Mouse (Mus musculus): ENCODE measurements around the gene Tmem183a. TPM values are rescaled to one million over a fixed set of nuclear protein-coding genes. Genes with fewer than 3 reads are reported as not detected.
A peak's percentile ranks its signal among the peaks of the same experiment; 100 is the strongest.

Tmem183a gene
- polyA plus RNA-seq, 1 experiment from 2014 or later = 78.0 TPM

DNA sequence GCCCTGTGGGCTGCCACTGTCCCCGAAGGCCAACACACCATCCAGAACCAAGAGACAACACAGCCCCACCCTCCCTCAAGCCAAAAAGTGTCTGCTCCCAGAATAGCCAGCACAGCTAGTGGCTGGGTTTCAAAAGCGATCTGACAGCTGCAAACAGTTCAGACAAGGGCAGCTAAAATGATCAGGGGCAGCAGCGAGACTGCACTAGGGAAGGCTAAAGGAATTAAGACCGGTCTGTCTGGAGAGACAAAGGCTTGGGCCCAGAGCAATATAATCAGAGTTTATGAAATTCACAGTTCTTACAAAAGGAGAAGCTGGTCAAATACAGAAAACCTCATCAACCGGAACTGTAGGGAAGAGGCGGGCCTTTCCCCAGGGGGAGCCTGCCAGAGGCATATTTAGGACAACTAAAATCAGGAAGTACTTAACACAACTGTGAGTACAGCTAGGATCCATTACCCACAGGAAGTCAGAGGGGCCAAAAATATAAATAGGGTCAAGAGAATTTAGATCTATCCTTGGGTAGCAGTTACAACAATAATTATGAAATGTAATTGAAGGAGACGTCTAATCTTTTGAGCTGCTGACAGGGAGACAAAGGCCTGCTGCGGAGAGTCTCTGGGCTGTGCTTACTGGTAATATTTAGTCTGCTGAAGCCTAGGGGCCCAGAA, 59.1 kb downstream of the Tmem183a start:
- peak; percentile 58 for ATAC-seq (ENCODE audit: low read depth)

DNA sequence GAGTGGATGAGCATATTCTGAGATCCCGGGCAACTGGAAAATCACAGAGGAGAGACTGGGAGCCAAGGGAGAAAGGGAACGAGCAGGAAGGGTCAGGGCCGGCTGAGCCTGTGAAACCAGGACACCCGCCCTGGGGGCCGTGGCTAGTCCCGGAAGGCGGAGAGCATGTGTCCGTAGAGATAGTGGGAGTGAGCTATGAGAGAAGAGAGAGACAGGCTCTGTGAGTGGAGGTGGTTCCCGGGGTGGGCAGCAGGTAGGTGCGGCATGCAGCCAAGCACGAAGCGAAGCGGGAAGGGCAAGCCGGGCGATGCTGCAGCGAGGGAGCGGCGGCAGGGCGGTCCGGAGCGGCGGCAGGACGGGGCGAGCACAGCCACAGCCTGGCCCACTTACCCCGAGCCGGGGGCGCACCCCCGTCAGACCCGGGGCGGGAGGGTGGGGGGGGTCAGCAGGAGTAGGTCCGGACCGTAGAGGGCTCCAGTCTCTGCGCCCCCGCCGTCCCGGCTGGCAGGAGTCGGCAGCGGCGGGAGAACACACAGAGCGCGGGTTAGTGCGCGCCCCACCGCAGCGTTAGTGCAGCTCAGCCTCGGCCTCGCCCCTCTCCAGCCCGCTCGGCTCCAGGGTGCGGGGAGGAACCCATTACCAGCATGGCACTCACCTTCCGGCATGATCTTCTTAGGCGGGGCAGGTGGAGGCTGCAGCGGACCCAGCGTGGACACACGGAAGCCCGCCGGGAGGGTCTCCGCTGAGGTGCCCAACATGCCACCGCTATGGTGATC, 63.0 kb downstream of the Tmem183a start:
- H3K9me3 ChIP-seq (ENCODE audit: control insufficient read depth, low read length) = 0 out of 2 replicates have a peak, but pooled peaks cover 6% of the 10 kb centered on the region
- no peaks in the 10 kb centered on the region for H3K36me3 ChIP-seq (ENCODE audit: control insufficient read depth, insufficient read depth, low read length)
- H3K9ac ChIP-seq (ENCODE audit: low read depth, low read length) = peak overlapping the region; percentile 68
- peaks cover 20% of the 10 kb centered on the region for H3K4me1 ChIP-seq (ENCODE audit: control insufficient read depth, insufficient read depth, low read length)
- peak overlapping the region; percentile 93 for H3K4me2 ChIP-seq (ENCODE audit: low read depth, low read length)
- no peak overlapping the region for H3K27ac ChIP-seq (replicated peaks; ENCODE audit: low read depth, low read length)
- DNase-seq (ENCODE audit: low spot score) (no peak), ATAC-seq (ENCODE audit: low read depth) (peak; percentile 47; the same call in 1 of the 2 replicates)
- WGBS = 4% methylated on average over 27 of the region's 59 CpGs
- H3K4me3 ChIP-seq (ENCODE audit: low read depth, low read length) = peak overlapping the region; percentile 51
- H3K27me3 ChIP-seq (replicated peaks; ENCODE audit: control insufficient read depth, insufficient read depth, low read length) = peaks cover 36% of the 10 kb centered on the region

More for the DNA sequence above, 59.1 kb downstream of the Tmem183a start:
- H3K4me1 ChIP-seq (ENCODE audit: control insufficient read depth, insufficient read depth, low read length) = peaks cover 20% of the 10 kb centered on the region
- peak overlapping the region; percentile 80 for H3K27ac ChIP-seq (replicated peaks; ENCODE audit: low read depth, low read length)
- no peak overlapping the region for H3K9ac ChIP-seq (ENCODE audit: low read depth, low read length)
- peaks cover 31% of the 10 kb centered on the region for H3K27me3 ChIP-seq (replicated peaks; ENCODE audit: control insufficient read depth, insufficient read depth, low read length)
- no peak overlapping the region for H3K4me2 ChIP-seq (ENCODE audit: low read depth, low read length)
- WGBS = 11% methylated on average over 8 of the region's 8 CpGs
- H3K9me3 ChIP-seq (ENCODE audit: control insufficient read depth, low read length) = 0 out of 2 replicates have a peak, but pooled peaks cover 5% of the 10 kb centered on the region
- peaks cover 4% of the 10 kb centered on the region; the same call in 1 of the 2 replicates for H3K36me3 ChIP-seq (ENCODE audit: control insufficient read depth, insufficient read depth, low read length)
- no peak overlapping the region for H3K4me3 ChIP-seq (ENCODE audit: low read depth, low read length)
- DNase-seq (ENCODE audit: low spot score) = peak; percentile 78

DNA sequence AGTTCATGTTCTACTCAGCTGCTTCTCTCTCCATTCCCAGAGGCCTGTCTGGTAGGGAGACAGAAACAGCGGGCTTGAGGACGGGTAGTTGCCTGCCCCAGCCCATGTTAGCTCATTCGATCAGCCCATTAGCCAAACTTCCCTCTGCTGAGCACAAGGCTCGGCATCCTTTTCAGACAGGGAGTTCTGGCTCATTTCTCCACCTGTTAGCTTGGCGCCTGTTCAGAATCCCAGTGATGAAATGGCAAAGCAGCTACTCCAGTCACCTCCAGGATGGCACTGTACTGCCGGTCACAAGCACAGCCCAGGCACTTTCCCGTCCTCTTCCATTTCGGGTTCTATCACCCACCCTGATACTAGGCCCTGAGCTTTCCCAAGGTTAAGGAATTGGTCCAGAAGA, 64.5 kb downstream of the Tmem183a start:
- Histone ChIP-seq H3K27ac (replicated peaks; ENCODE audit: low read depth, low read length) (no peak overlapping the region), H3K27me3 (replicated peaks; ENCODE audit: control insufficient read depth, insufficient read depth, low read length) (peaks cover 36% of the 10 kb centered on the region), H3K9me3 (ENCODE audit: control insufficient read depth, low read length) (0 out of 2 replicates have a peak, but pooled peaks cover 6% of the 10 kb centered on the region), H3K9ac (ENCODE audit: low read depth, low read length) (no peak overlapping the region), H3K4me3 (ENCODE audit: low read depth, low read length) (no peak overlapping the region), H3K4me2 (ENCODE audit: low read depth, low read length) (no peak overlapping the region), H3K4me1 (ENCODE audit: control insufficient read depth, insufficient read depth, low read length) (peaks cover 5% of the 10 kb centered on the region), H3K36me3 (ENCODE audit: control insufficient read depth, insufficient read depth, low read length) (no peaks in the 10 kb centered on the region)
- no peak for DNase-seq (ENCODE audit: low spot score)
- no peak for ATAC-seq (ENCODE audit: low read depth)
- WGBS = 82% methylated on average over 8 of the region's 8 CpGs

Other genes with a start within 250 kb of the Tmem183a start
- 23.3 and 27.0 TPM in 2 replicates for gene Chil1, start 179.8 kb downstream of the Tmem183a start, polyA plus RNA-seq (2014; fragmentation: Nextera tagmentation; extraction: Ambion mirVana)
- gene Mybph, start 168.5 kb downstream of the Tmem183a start, polyA plus RNA-seq (2014; fragmentation: Nextera tagmentation; extraction: Ambion mirVana) = 151 and 157 TPM in 2 replicates
- gene Adora1, start 126.5 kb downstream of the Tmem183a start, polyA plus RNA-seq (2014; fragmentation: Nextera tagmentation; extraction: Ambion mirVana) = 1.5 and 1.8 TPM in 2 replicates
- 219 and 223 TPM in 2 replicates for gene Myog, start 72.0 kb downstream of the Tmem183a start, polyA plus RNA-seq (2014; fragmentation: Nextera tagmentation; extraction: Ambion mirVana)
- gene Ppfia4, start 29.1 kb downstream of the Tmem183a start, polyA plus RNA-seq (2014; fragmentation: Nextera tagmentation; extraction: Ambion mirVana) = 12.8 and 14.1 TPM in 2 replicates
- gene 4933406M09Rik, start 24.0 kb upstream of the Tmem183a start, polyA plus RNA-seq (2014; fragmentation: Nextera tagmentation; extraction: Ambion mirVana) = not detected in 2 replicates
- gene Cyb5r1, start 43.6 kb upstream of the Tmem183a start, polyA plus RNA-seq (2014; fragmentation: Nextera tagmentation; extraction: Ambion mirVana) = 29.9 and 31.5 TPM in 2 replicates
- 97.2 and 102 TPM in 2 replicates for gene Adipor1, start 53.4 kb upstream of the Tmem183a start, polyA plus RNA-seq (2014; fragmentation: Nextera tagmentation; extraction: Ambion mirVana)
- 24.6 and 24.7 TPM in 2 replicates for gene Klhl12, start 93.6 kb upstream of the Tmem183a start, polyA plus RNA-seq (2014; fragmentation: Nextera tagmentation; extraction: Ambion mirVana)
- gene Rabif, start 132.7 kb upstream of the Tmem183a start, polyA plus RNA-seq (2014; fragmentation: Nextera tagmentation; extraction: Ambion mirVana) = 42.9 and 44.6 TPM in 2 replicates
- not detected in 2 replicates for gene Mgat4e, start 187.7 kb upstream of the Tmem183a start, polyA plus RNA-seq (2014; fragmentation: Nextera tagmentation; extraction: Ambion mirVana)
- gene Kdm5b, start 198.2 kb upstream of the Tmem183a start, polyA plus RNA-seq (2014; fragmentation: Nextera tagmentation; extraction: Ambion mirVana) = 63.0 and 68.5 TPM in 2 replicates